Mouse (Mus musculus) myocyte (in vitro differentiated cells): ENCODE measurements around the gene Cd2ap.

ENCODE experiments used
- CEBPB ChIP-seq: IDR thresholded peaks from 2 replicates; pipeline ENCODE4 v1.6.1; 2011; ENCODE audit warnings: mild to moderate bottlenecking, moderate library complexity; ENCODE audit not compliant: poor library complexity, insufficient read depth, severe bottlenecking
- E2F4 ChIP-seq: IDR thresholded peaks from one replicate; pipeline ENCODE4 v1.6.1; 2011; ENCODE audit warnings: mild to moderate bottlenecking, control low read depth, moderate library complexity; ENCODE audit not compliant: insufficient read depth
- MAX ChIP-seq: IDR thresholded peaks from one replicate; pipeline ENCODE4 v1.6.1; 2011; ENCODE audit warnings: low read depth, mild to moderate bottlenecking, control low read depth
- MYOD1 ChIP-seq, 3 experiments: IDR thresholded peaks; one replicate each; pipeline ENCODE4 v1.6.1; 2011; ENCODE audit warnings: control low read depth in 2 of 3, low read depth in 2 of 3, mild to moderate bottlenecking in 2 of 3, moderate library complexity in 1 of 3; ENCODE audit not compliant: insufficient read length in 2 of 3, control insufficient read depth in 1 of 3
- MYOG ChIP-seq, 3 experiments: IDR thresholded peaks; one replicate each; pipeline ENCODE4 v1.6.1; 2011; ENCODE audit warnings: control low read depth in 2 of 3, low read depth in 2 of 3, mild to moderate bottlenecking in 2 of 3; ENCODE audit not compliant: insufficient read length in 2 of 3, control insufficient read depth in 1 of 3, insufficient read depth in 1 of 3
- POLR2A ChIP-seq: IDR thresholded peaks from one replicate; pipeline ENCODE4 v1.6.1; 2011; ENCODE audit warnings: low read depth, mild to moderate bottlenecking, control low read depth, moderate library complexity; ENCODE audit not compliant: insufficient read length
- POLR2AphosphoS2 ChIP-seq: IDR thresholded peaks from one replicate; pipeline ENCODE4 v1.6.1; 2011; ENCODE audit warnings: low read depth, control low read depth; ENCODE audit not compliant: insufficient read length
- REST ChIP-seq: IDR thresholded peaks from one replicate; pipeline ENCODE4 v1.6.1; 2011; ENCODE audit warnings: mild to moderate bottlenecking, control low read depth, moderate library complexity; ENCODE audit not compliant: insufficient read depth, insufficient read length
- SRF ChIP-seq: IDR thresholded peaks from one replicate; pipeline ENCODE4 v1.6.1; 2011; ENCODE audit warnings: low read depth; ENCODE audit not compliant: control insufficient read depth, insufficient read length
- TCF12 ChIP-seq: IDR thresholded peaks from one replicate; pipeline ENCODE4 v1.6.1; 2011; ENCODE audit warnings: mild to moderate bottlenecking, control low read depth; ENCODE audit not compliant: poor library complexity, insufficient read depth, severe bottlenecking
- TCF3 ChIP-seq: IDR thresholded peaks from one replicate; pipeline ENCODE4 v1.6.1; 2011; ENCODE audit warnings: low read depth, control low read depth; ENCODE audit not compliant: insufficient read length
- USF1 ChIP-seq: IDR thresholded peaks from one replicate; pipeline ENCODE4 v1.6.1; 2011; ENCODE audit warnings: low read depth, mild to moderate bottlenecking, control low read depth, moderate library complexity

DNA sequence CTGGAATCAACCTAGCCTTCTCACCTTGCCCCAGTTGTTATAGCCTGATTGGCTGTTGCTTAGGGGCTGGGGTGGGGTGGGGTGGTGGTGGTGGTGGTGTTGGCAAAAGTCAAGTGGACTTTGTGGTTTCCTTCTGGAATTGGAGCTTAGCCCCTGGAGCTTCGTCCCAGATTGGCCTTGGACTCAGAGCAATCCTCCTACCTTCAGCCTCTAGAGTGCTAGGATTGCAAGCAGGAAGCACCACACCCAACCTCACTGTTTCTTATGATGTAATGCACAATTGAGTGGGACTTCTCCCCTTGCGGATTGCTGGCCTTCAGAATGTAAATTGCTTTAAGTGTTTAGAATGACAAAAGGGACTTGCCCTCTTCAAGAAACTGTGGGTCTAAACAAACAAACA lies 24.3 kb upstream of the Cd2ap start:
- TF ChIP-seq POLR2A = no peak
- TF ChIP-seq CEBPB = no peak
- no peak for TF ChIP-seq MAX
- TF ChIP-seq USF1 = no peak
- no peak for TF ChIP-seq POLR2AphosphoS2
- TF ChIP-seq TCF12 = no peak
- TF ChIP-seq E2F4 = no peak
- no peak for TF ChIP-seq MYOD1 (IDR thresholded peaks at IDR 0.05; ENCODE audit: control insufficient read depth in 1 of 3, insufficient read length in 2 of 3, low read depth in 2 of 3)
- TF ChIP-seq SRF = no peak
- TF ChIP-seq REST = no peak
- TF ChIP-seq TCF3 = no peak
- no peak for TF ChIP-seq MYOG (IDR thresholded peaks at IDR 0.05; ENCODE audit: control insufficient read depth in 1 of 3, insufficient read depth in 1 of 3, insufficient read length in 2 of 3, low read depth in 2 of 3)
